Mouse (Mus musculus): ENCODE measurements around the gene Pbx1.

DNA sequence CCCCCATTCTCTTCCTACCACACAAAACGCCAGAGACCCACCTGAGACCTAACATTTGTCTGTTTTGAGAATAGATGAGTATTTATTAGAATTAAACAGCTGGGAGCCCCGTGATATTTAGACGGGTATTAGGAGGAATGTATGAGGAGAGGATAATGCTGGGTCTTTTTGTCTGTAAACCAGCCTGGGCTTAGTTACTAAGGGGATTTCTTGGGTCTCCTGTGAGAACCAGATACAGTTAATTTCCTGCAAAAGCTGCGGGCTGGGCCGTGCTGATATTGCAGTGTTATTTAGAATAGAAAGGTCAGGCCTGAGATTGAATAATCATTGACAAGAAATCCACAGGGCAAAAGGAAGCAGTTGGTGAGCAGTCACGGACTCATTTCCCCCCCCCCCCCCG lies 296.5 kb downstream of the Pbx1 start:
- TF ChIP-seq FLI1 (IDR thresholded peaks at IDR 0.05; ENCODE audit: low read length) (no peak), GATA1 (IDR thresholded peaks at IDR 0.05; ENCODE audit: borderline replicate concordance, low read length) (no peak)
